ENCODE assay signal across 26 mouse cellular contexts in the genomic region with DNA sequence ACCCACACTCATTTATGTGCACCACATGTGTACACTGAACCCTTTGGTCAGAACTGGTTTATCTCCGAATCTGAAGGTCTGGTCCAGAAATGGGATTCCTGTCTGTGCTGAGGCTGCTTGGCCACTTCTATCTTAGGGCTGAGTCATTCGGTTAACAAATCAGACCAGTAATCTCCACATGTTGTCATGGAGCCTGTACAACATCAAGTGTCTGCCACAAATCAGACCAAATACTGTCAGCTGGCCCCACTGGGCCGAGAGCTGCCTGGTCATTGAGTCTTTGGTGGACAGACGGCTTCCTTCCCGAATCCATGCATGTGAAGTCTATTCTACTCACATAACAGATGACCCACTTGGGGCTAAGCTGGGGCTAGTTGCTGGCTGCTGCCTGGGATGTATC. TPM values are rescaled to one million over a fixed set of nuclear protein-coding genes. Genes with fewer than 3 reads are reported as not detected.
DNase-seq lines count a peak whose midpoint lies in the region; ATAC-seq and TF ChIP-seq lines count a peak whose summit lies in the region.
"Had no signal": no experiment of that assay in that cellular context is flagged by ENCODE, and none has a peak within 500 bp of the region (broad histone marks: within the 10 kb centered on the region; RNA-seq: fewer than 3 reads in every experiment).

No protein-coding gene starts in this region.

- intact Hi-C loops in heart, adult 2 months (cut with DNase I): no loop called here

- H3K4me3 ChIP-seq in hindbrain, embryonic 16.5 days (ENCODE audit: low read length): no peak overlapping the region
- H3K4me3 ChIP-seq in heart, adult 2 months: no peak overlapping the region
- H3K4me3 ChIP-seq: gastrocnemius, adult 2 months; heart, embryonic 15.5 days; liver, embryonic 12.5 days; midbrain, embryonic 10.5 days; midbrain, embryonic 15.5 days; neural tube, embryonic 15.5 days had no signal

- H3K36me3 ChIP-seq in hindbrain, embryonic 16.5 days (ENCODE audit: control insufficient read depth, insufficient read depth, low read length): no peaks in the 10 kb centered on the region
- no peaks in the 10 kb centered on the region for H3K36me3 ChIP-seq in heart, adult 2 months (ENCODE audit: control insufficient read depth, insufficient read depth, low read length)
- H3K36me3 ChIP-seq: G1E; heart, embryonic 15.5 days; liver, embryonic 12.5 days; midbrain, embryonic 10.5 days; midbrain, embryonic 15.5 days; neural tube, embryonic 15.5 days had no signal

- H3K9ac ChIP-seq in hindbrain, embryonic 16.5 days (ENCODE audit: low read depth, low read length): no peak overlapping the region
- no peak overlapping the region for H3K9ac ChIP-seq in heart, adult 2 months (ENCODE audit: low read depth, low read length)
- H3K9ac ChIP-seq: heart, embryonic 15.5 days; liver, embryonic 12.5 days; liver, postnatal 0 days; midbrain, embryonic 15.5 days; neural tube, embryonic 15.5 days had no signal

- no peak for TF ChIP-seq CTCF in heart, adult 2 months (IDR thresholded peaks at IDR 0.05)

- no peak for TF ChIP-seq POLR2A in heart, adult 2 months (IDR thresholded peaks at IDR 0.05; ENCODE audit: insufficient read depth, low read depth, low read length)

- no peak for ATAC-seq in hindbrain, embryonic 16.5 days
- ATAC-seq in erythroid progenitor cell, adult 5-6 weeks (replicated peaks; ENCODE audit: low FRiP score, poor library complexity, severe bottlenecking): no peak
- ATAC-seq: forebrain, embryonic 16.5 days; intestine, embryonic 16.5 days; liver, embryonic 12.5 days; liver, postnatal 0 days; midbrain, embryonic 15.5 days had no signal

- no peaks in the 10 kb centered on the region for H3K79me2 ChIP-seq in heart, adult 2 months (replicated peaks; ENCODE audit: control insufficient read depth, insufficient read depth, low read length)

- no peak overlapping the region for H3K4me2 ChIP-seq in hindbrain, embryonic 16.5 days (ENCODE audit: low read length)
- H3K4me2 ChIP-seq: heart, embryonic 15.5 days; liver, embryonic 12.5 days; midbrain, embryonic 15.5 days; neural tube, embryonic 15.5 days had no signal

- peak; percentile 6 for DNase-seq in 416B (ENCODE audit: low read depth)
- DNase-seq in Muller cell, postnatal 12 days (ENCODE audit: inconsistent ontology term): peak; percentile 61
- peak; percentile 19 for DNase-seq in adrenal gland, postnatal 10 days
- DNase-seq in fibroblast of lung, adult 2 months (ENCODE audit: low read depth): peak; percentile 69
- no peak for DNase-seq in heart, adult 2 months
- DNase-seq: cerebellum, adult 11 months; cerebellum, adult 9-11 months; gastrocnemius, adult 2 months; kidney, adult 8-10 months; kidney, postnatal 4 days; left cerebral cortex, postnatal 4 days; liver, postnatal 0 days; lung, postnatal 14 days; spleen, adult 18-20 months; thymus, postnatal 14 days had no signal

- no peak overlapping the region for H3K27ac ChIP-seq in hindbrain, embryonic 16.5 days (ENCODE audit: low read depth, low read length)
- no peak overlapping the region for H3K27ac ChIP-seq in heart, adult 2 months
- H3K27ac ChIP-seq: gastrocnemius, adult 2 months; heart, embryonic 15.5 days; kidney, postnatal 0 days; liver, embryonic 12.5 days; midbrain, embryonic 10.5 days; midbrain, embryonic 15.5 days; neural tube, embryonic 15.5 days had no signal

- H3K27me3 ChIP-seq in hindbrain, embryonic 16.5 days (replicated peaks; ENCODE audit: control insufficient read depth, insufficient read depth, low read length): no peaks in the 10 kb centered on the region
- H3K27me3 ChIP-seq in heart, adult 2 months (ENCODE audit: control insufficient read depth, insufficient read depth, low read length): no peaks in the 10 kb centered on the region
- H3K27me3 ChIP-seq: midbrain, embryonic 15.5 days; neural tube, embryonic 15.5 days had no signal

- no peak for TF ChIP-seq EP300 in heart, adult 2 months (IDR thresholded peaks at IDR 0.05; ENCODE audit: insufficient read depth, low read depth, low read length)

- no peaks in the 10 kb centered on the region for H3K9me3 ChIP-seq in hindbrain, embryonic 16.5 days (ENCODE audit: control insufficient read depth, low read length)
- H3K9me3 ChIP-seq: G1E; heart, embryonic 15.5 days; liver, embryonic 12.5 days; midbrain, embryonic 10.5 days; midbrain, embryonic 15.5 days; neural tube, embryonic 15.5 days had no signal

- H3K4me1 ChIP-seq in hindbrain, embryonic 16.5 days (ENCODE audit: control insufficient read depth, insufficient read depth, low read depth, low read length): no peaks in the 10 kb centered on the region
- no peaks in the 10 kb centered on the region for H3K4me1 ChIP-seq in heart, adult 2 months (ENCODE audit: control insufficient read depth, insufficient read depth, low read length)
- H3K4me1 ChIP-seq: heart, embryonic 15.5 days; liver, embryonic 12.5 days; midbrain, embryonic 15.5 days had no signal

- 76% methylated on average over 5 of the region's 5 CpGs for whole genome bisulfite sequencing in hindbrain, embryonic 16.5 days
- 45% methylated on average over 5 of the region's 5 CpGs for WGBS in heart, adult 2 months

RNA-seq across cellular contexts. Expression of a gene that starts 58.6 kb away (rescaled TPM):
- under 1 TPM; 0.27 to 0.73 TPM for total RNA-seq in adrenal gland, postnatal 10 days (2021)
- 1.3 and 2.4 TPM in 2 replicates for polyA plus RNA-seq in hindbrain, embryonic 16.5 days (2015; fragmentation: Nextera tagmentation; extraction: Ambion mirVana)
- total RNA-seq in heart, adult 2 months (2021): under 1 TPM; 0.30 to 0.52 TPM
- polyA plus RNA-seq in heart, adult 2 months (2012; rRNA removed): 0.18 and 0.29 TPM in 2 replicates
- not detected in 2 replicates for total RNA-seq in erythroid progenitor cell, adult 5-6 weeks (2015; ENCODE audit: low replicate concordance)
- 0.13 TPM in 1 of 2 replicates, not detected in the other for total RNA-seq in erythroid progenitor cell, adult 5-6 weeks (2017; ENCODE audit: low replicate concordance)

Comparison
In these comparisons a context has a peak if more than half of its experiments do, and no peak if none do; other contexts are left out.
1. DNase-seq: peak in 416B (single experiment), Muller cell, postnatal 12 days (single experiment), adrenal gland, postnatal 10 days (single experiment) and fibroblast of lung, adult 2 months (single experiment); none in heart, adult 2 months (0 of 2).